19 mouse cellular contexts compared by ENCODE assay signal in genomic region chr16:85020696-85021323, GRCm38 (mm10).
DNase-seq lines count a peak whose midpoint lies in the region; ATAC-seq lines count a peak whose summit lies in the region.
"Had no signal": no experiment of that assay in that cellular context is flagged by ENCODE, and none has a peak within 500 bp of the region (broad histone marks: within the 10 kb centered on the region; RNA-seq: fewer than 3 reads in every experiment).

No protein-coding gene starts in this region.

- H3K9me3 ChIP-seq in hindbrain, embryonic 15.5 days, result no peaks in the 10 kb centered on the region
- no peaks in the 10 kb centered on the region for H3K9me3 ChIP-seq in hindbrain, embryonic 13.5 days
- H3K9me3 ChIP-seq in neural tube, embryonic 13.5 days, result no peaks in the 10 kb centered on the region
- H3K9me3 ChIP-seq: embryonic facial prominence, embryonic 10.5 days; heart, embryonic 15.5 days had no signal

- DNase-seq in neural tube, embryonic 10.5 days (ENCODE audit: extremely low spot score, low spot score), result no peak
- peak; percentile 38 for DNase-seq in kidney, postnatal 10 days
- DNase-seq in frontal cortex, postnatal 25 days (ENCODE audit: low spot score in 2 of 2), result no peak
- DNase-seq in testis, postnatal 10 days (ENCODE audit: low spot score), result no peak
- DNase-seq: adrenal gland, postnatal 14 days; cerebellum, adult 11-12 months; cerebellum, postnatal 36 days; heart, adult 2 months; lung, postnatal 14 days; thymus, adult 2 months had no signal

- no peak overlapping the region for H3K4me2 ChIP-seq in hindbrain, embryonic 15.5 days
- no peak overlapping the region for H3K4me2 ChIP-seq in hindbrain, embryonic 13.5 days
- H3K4me2 ChIP-seq in neural tube, embryonic 13.5 days, result no peak overlapping the region
- H3K4me2 ChIP-seq: heart, embryonic 15.5 days; limb, embryonic 13.5 days had no signal

- peaks cover 20% of the 10 kb centered on the region for H3K36me3 ChIP-seq in hindbrain, embryonic 15.5 days
- peaks cover 23% of the 10 kb centered on the region for H3K36me3 ChIP-seq in hindbrain, embryonic 13.5 days
- peaks cover 25% of the 10 kb centered on the region for H3K36me3 ChIP-seq in neural tube, embryonic 13.5 days

- H3K4me1 ChIP-seq in hindbrain, embryonic 15.5 days (replicated peaks), result peaks cover 4% of the 10 kb centered on the region; the same call in 1 of the 2 replicates
- peaks cover 10% of the 10 kb centered on the region for H3K4me1 ChIP-seq in hindbrain, embryonic 13.5 days (replicated peaks)
- H3K4me1 ChIP-seq in neural tube, embryonic 13.5 days (replicated peaks), result peaks cover 11% of the 10 kb centered on the region
- H3K4me1 ChIP-seq: embryonic facial prominence, embryonic 10.5 days; limb, embryonic 13.5 days had no signal

- no peaks in the 10 kb centered on the region for H3K27me3 ChIP-seq in hindbrain, embryonic 15.5 days
- no peaks in the 10 kb centered on the region for H3K27me3 ChIP-seq in hindbrain, embryonic 13.5 days
- no peaks in the 10 kb centered on the region for H3K27me3 ChIP-seq in neural tube, embryonic 13.5 days
- H3K27me3 ChIP-seq: heart, embryonic 15.5 days; limb, embryonic 13.5 days had no signal

- no peak overlapping the region for H3K4me3 ChIP-seq in hindbrain, embryonic 15.5 days
- H3K4me3 ChIP-seq in hindbrain, embryonic 13.5 days, result no peak overlapping the region
- H3K4me3 ChIP-seq in neural tube, embryonic 13.5 days, result no peak overlapping the region
- H3K4me3 ChIP-seq: embryonic facial prominence, embryonic 10.5 days; heart, adult 2 months; heart, embryonic 15.5 days; limb, embryonic 13.5 days; myocyte had no signal

- no peak for ATAC-seq in hindbrain, embryonic 15.5 days (ENCODE audit: low FRiP score, low read depth)
- no peak for ATAC-seq in hindbrain, embryonic 13.5 days (ENCODE audit: low FRiP score)
- no peak for ATAC-seq in neural tube, embryonic 13.5 days (ENCODE audit: low read depth)
- no peak for ATAC-seq in monocyte, adult 5-6 weeks (replicated peaks; ENCODE audit: insufficient number of reproducible peaks, low FRiP score, low TSS enrichment, poor library complexity, severe bottlenecking)
- ATAC-seq: forebrain, embryonic 14.5 days had no signal

- no peak overlapping the region for H3K9ac ChIP-seq in hindbrain, embryonic 15.5 days
- H3K9ac ChIP-seq in hindbrain, embryonic 13.5 days, result no peak overlapping the region
- no peak overlapping the region for H3K9ac ChIP-seq in neural tube, embryonic 13.5 days
- H3K9ac ChIP-seq: heart, embryonic 15.5 days; limb, embryonic 13.5 days had no signal

- 85% methylated on average over 9 of the region's 9 CpGs for WGBS in hindbrain, embryonic 15.5 days
- WGBS in hindbrain, embryonic 13.5 days, result 88% methylated on average over 9 of the region's 9 CpGs
- WGBS in neural tube, embryonic 13.5 days, result 83% methylated on average over 9 of the region's 9 CpGs

- 0 out of 2 replicates have a peak overlapping the region, but pooled peaks have one; percentile 15 for H3K27ac ChIP-seq in hindbrain, embryonic 15.5 days (replicated peaks)
- no peak overlapping the region for H3K27ac ChIP-seq in hindbrain, embryonic 13.5 days
- 0 out of 2 replicates have a peak overlapping the region, but pooled peaks have one; percentile 7 for H3K27ac ChIP-seq in neural tube, embryonic 13.5 days (replicated peaks)
- H3K27ac ChIP-seq: embryonic facial prominence, embryonic 10.5 days; heart, adult 2 months; heart, embryonic 15.5 days; limb, embryonic 13.5 days had no signal
